Comparison of ENCODE assay signal across 8 mouse cellular contexts in genomic region chr5:106803094-106803493, GRCm38 (mm10).
DNase-seq lines count a peak whose midpoint lies in the region; ATAC-seq lines count a peak whose summit lies in the region.
"Had no signal": no experiment of that assay in that cellular context is flagged by ENCODE, and none has a peak within 500 bp of the region (broad histone marks: within the 10 kb centered on the region; RNA-seq: fewer than 3 reads in every experiment).

No protein-coding gene starts in this region.

- intact Hi-C loops in left cerebral cortex, postnatal 10 days (cut with DNase I), result loop anchor here (10.0 kb wide), 1 partner anchor 818 kb away; no protein-coding TSS in a partner anchor

- no peaks in the 10 kb centered on the region for H3K9me3 ChIP-seq in forebrain, embryonic 16.5 days (ENCODE audit: control insufficient read depth, low read length)
- no peaks in the 10 kb centered on the region for H3K9me3 ChIP-seq in hindbrain, embryonic 14.5 days (ENCODE audit: control insufficient read depth, low read length)

- peak; percentile 83 for DNase-seq in NIH3T3 (ENCODE audit: low read depth)
- peak; percentile 57 for DNase-seq in c-Kit-positive CD71-positive TER-119-positive erythroid progenitor cells, embryonic 14.5 days (ENCODE audit: low spot score)
- DNase-seq in hindbrain, embryonic 14.5 days (ENCODE audit: low spot score), result peak; percentile 65
- peak; percentile 44 to 83 for DNase-seq in left cerebral cortex, postnatal 10 days (ENCODE audit: extremely low spot score in 1 of 2, low spot score in 2 of 2)
- DNase-seq in right cerebral cortex, postnatal 10 days (ENCODE audit: low spot score in 2 of 2), result peak; percentile 65 to 80

- H3K4me1 ChIP-seq in forebrain, embryonic 16.5 days (replicated peaks; ENCODE audit: control insufficient read depth, insufficient read depth, low read length), result peaks cover 8% of the 10 kb centered on the region
- 0 out of 2 replicates have a peak, but pooled peaks cover 4% of the 10 kb centered on the region for H3K4me1 ChIP-seq in hindbrain, embryonic 14.5 days (replicated peaks; ENCODE audit: control insufficient read depth, insufficient read depth, low read length)

- H3K4me3 ChIP-seq in forebrain, embryonic 16.5 days (replicated peaks; ENCODE audit: low read length), result no peak overlapping the region
- no peak overlapping the region for H3K4me3 ChIP-seq in hindbrain, embryonic 14.5 days (replicated peaks; ENCODE audit: low read length)

- H3K27ac ChIP-seq in forebrain, embryonic 16.5 days (ENCODE audit: low read length), result no peak overlapping the region
- no peak overlapping the region for H3K27ac ChIP-seq in hindbrain, embryonic 14.5 days
- H3K27ac ChIP-seq: macrophage had no signal

- H3K4me2 ChIP-seq in forebrain, embryonic 16.5 days (ENCODE audit: low read length), result no peak overlapping the region
- H3K4me2 ChIP-seq in hindbrain, embryonic 14.5 days (replicated peaks), result no peak overlapping the region

- peak; percentile 32; the same call in 1 of the 2 replicates for ATAC-seq in forebrain, embryonic 16.5 days
- ATAC-seq in hindbrain, embryonic 14.5 days (ENCODE audit: low FRiP score), result no peak
- peak; percentile 82 for ATAC-seq in megakaryocyte progenitor cell, adult 5-6 weeks (replicated peaks; ENCODE audit: poor library complexity)

- under 1% methylated on average over 12 of the region's 12 CpGs for WGBS in forebrain, embryonic 16.5 days
- WGBS in hindbrain, embryonic 14.5 days, result 2% methylated on average over 12 of the region's 12 CpGs

- no peaks in the 10 kb centered on the region for H3K36me3 ChIP-seq in forebrain, embryonic 16.5 days (ENCODE audit: control insufficient read depth, insufficient read depth)
- no peaks in the 10 kb centered on the region for H3K36me3 ChIP-seq in hindbrain, embryonic 14.5 days (replicated peaks; ENCODE audit: control insufficient read depth, insufficient read depth)

- no peaks in the 10 kb centered on the region; the same call in 1 of the 2 replicates for H3K27me3 ChIP-seq in forebrain, embryonic 16.5 days (replicated peaks; ENCODE audit: control insufficient read depth, insufficient read depth, low read length)
- 0 out of 2 replicates have a peak, but pooled peaks cover 6% of the 10 kb centered on the region for H3K27me3 ChIP-seq in hindbrain, embryonic 14.5 days (ENCODE audit: control insufficient read depth, insufficient read depth, low read length)

- no peak overlapping the region for H3K9ac ChIP-seq in forebrain, embryonic 16.5 days (replicated peaks; ENCODE audit: low read depth, low read length)
- no peak overlapping the region for H3K9ac ChIP-seq in hindbrain, embryonic 14.5 days
